ENCODE assay signal across 8 mouse cellular contexts in the genomic region with DNA sequence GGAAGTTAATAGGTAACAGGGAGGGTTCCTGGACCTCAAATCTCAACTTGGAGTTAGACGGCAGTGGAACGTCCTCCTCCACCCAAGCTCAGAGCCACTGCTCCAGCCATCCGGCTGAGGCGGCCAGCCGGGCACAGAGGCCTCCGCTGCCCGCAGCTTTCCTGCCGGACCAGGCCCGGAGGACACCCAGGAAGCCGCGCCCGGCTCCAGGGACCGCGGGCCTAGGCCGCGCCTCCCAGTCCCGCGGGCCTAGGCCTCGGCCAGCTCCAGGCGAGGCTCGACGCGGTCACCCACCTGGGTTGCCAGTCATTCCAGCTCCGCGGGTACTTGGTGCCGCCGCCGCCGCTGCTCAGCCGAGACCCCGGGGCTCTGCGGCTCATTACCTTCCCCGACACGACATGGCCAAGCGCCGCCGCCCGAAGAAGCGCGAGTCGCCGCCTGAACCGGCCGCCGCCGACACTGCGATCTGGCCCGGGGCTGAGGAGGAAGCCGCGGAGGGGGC. TPM values are rescaled to one million over a fixed set of nuclear protein-coding genes. Genes with fewer than 3 reads are reported as not detected.
A peak's percentile ranks its signal among the peaks of the same experiment; 100 is the strongest.
DNase-seq lines count a peak whose midpoint lies in the region; ATAC-seq and TF ChIP-seq lines count a peak whose summit lies in the region.

No protein-coding gene starts in this region.

- no peaks in the 10 kb centered on the region for H3K36me3 ChIP-seq in heart, embryonic 16.5 days (ENCODE audit: control insufficient read depth, insufficient read depth)
- peaks cover 5% of the 10 kb centered on the region for H3K36me3 ChIP-seq in G1E (replicated peaks)
- no peaks in the 10 kb centered on the region for H3K36me3 ChIP-seq in limb, embryonic 11.5 days (ENCODE audit: control insufficient read depth, insufficient read depth, low read length)
- H3K36me3 ChIP-seq in neural tube, embryonic 12.5 days: no peaks in the 10 kb centered on the region

- peak overlapping the region; percentile 98 for H3K27ac ChIP-seq in heart, embryonic 16.5 days (ENCODE audit: low read length)
- H3K27ac ChIP-seq in limb, embryonic 11.5 days (replicated peaks; ENCODE audit: low read depth, low read length): peak overlapping the region; percentile 90
- H3K27ac ChIP-seq in neural tube, embryonic 12.5 days: peak overlapping the region; percentile 82

- peak; percentile 16 for ATAC-seq in heart, embryonic 16.5 days (replicated peaks; ENCODE audit: extremely low read depth, insufficient read depth, low FRiP score)
- no peak for ATAC-seq in G1E (ENCODE audit: extremely low read depth, insufficient number of reproducible peaks, low FRiP score, poor library complexity, severe bottlenecking)
- ATAC-seq in erythroblast, adult 5-6 weeks (replicated peaks; ENCODE audit: low FRiP score, poor library complexity, severe bottlenecking): peak; percentile 30
- peak; percentile 41; the same call in 1 of the 2 replicates for ATAC-seq in limb, embryonic 11.5 days (ENCODE audit: insufficient number of reproducible peaks, low FRiP score, low TSS enrichment, low read depth)
- ATAC-seq in neural tube, embryonic 12.5 days (ENCODE audit: low FRiP score, low read depth): peak; percentile 69

- peaks cover 6% of the 10 kb centered on the region; the same call in 1 of the 2 replicates for H3K4me1 ChIP-seq in heart, embryonic 16.5 days (ENCODE audit: control insufficient read depth, insufficient read depth, low read length)
- H3K4me1 ChIP-seq in G1E (ENCODE audit: insufficient read depth, low read depth, low read length): peaks cover 26% of the 10 kb centered on the region
- peaks cover 6% of the 10 kb centered on the region; the same call in 1 of the 2 replicates for H3K4me1 ChIP-seq in limb, embryonic 11.5 days (ENCODE audit: control insufficient read depth, insufficient read depth, low read length)
- H3K4me1 ChIP-seq in neural tube, embryonic 12.5 days: peaks cover 14% of the 10 kb centered on the region

- peak overlapping the region; percentile 89 for H3K4me3 ChIP-seq in heart, embryonic 16.5 days (ENCODE audit: low read length)
- peak overlapping the region; percentile 89 for H3K4me3 ChIP-seq in G1E (ENCODE audit: low read depth, low read length)
- H3K4me3 ChIP-seq in limb, embryonic 11.5 days (ENCODE audit: low read depth, low read length): peak overlapping the region; percentile 93
- H3K4me3 ChIP-seq in neural tube, embryonic 12.5 days: peak overlapping the region; percentile 95

- no peak for DNase-seq in heart, postnatal 14 days
- DNase-seq in G1E (ENCODE audit: low spot score): peak; percentile 42
- DNase-seq in limb, embryonic 11.5 days (ENCODE audit: low spot score): no peak
- DNase-seq in spleen, postnatal 4 days (ENCODE audit: low spot score in 2 of 2): no peak
- DNase-seq in adrenal gland, adult 8-10 months: no peak

- H3K27me3 ChIP-seq in heart, embryonic 16.5 days (ENCODE audit: control insufficient read depth, insufficient read depth, low read length): no peaks in the 10 kb centered on the region
- 0 out of 2 replicates have a peak, but pooled peaks cover under 1% of the 10 kb centered on the region for H3K27me3 ChIP-seq in G1E (ENCODE audit: insufficient read depth, low read length)
- no peaks in the 10 kb centered on the region for H3K27me3 ChIP-seq in limb, embryonic 11.5 days (ENCODE audit: control insufficient read depth, insufficient read depth, low read length)
- no peaks in the 10 kb centered on the region for H3K27me3 ChIP-seq in neural tube, embryonic 12.5 days (replicated peaks)

- H3K9ac ChIP-seq in heart, embryonic 16.5 days (ENCODE audit: low read length): peak overlapping the region; percentile 99
- peak overlapping the region; percentile 93 for H3K9ac ChIP-seq in limb, embryonic 11.5 days (ENCODE audit: low read length)
- peak overlapping the region; percentile 96 for H3K9ac ChIP-seq in neural tube, embryonic 12.5 days

- intact Hi-C loops in heart, postnatal 14 days (cut with DNase I): no loop called here

- TF ChIP-seq CTCF in G1E (IDR thresholded peaks at IDR 0.05; ENCODE audit: low read depth, low read length): no peak

- peak overlapping the region; percentile 67 for H3K4me2 ChIP-seq in heart, embryonic 16.5 days (ENCODE audit: low read depth, low read length)
- peak overlapping the region; percentile 73 for H3K4me2 ChIP-seq in limb, embryonic 11.5 days (ENCODE audit: low read depth, severe bottlenecking)
- peak overlapping the region; percentile 65 for H3K4me2 ChIP-seq in neural tube, embryonic 12.5 days (replicated peaks)

- WGBS in heart, embryonic 16.5 days: under 1% methylated on average over 50 of the region's 50 CpGs
- under 1% methylated on average over 50 of the region's 50 CpGs for WGBS in limb, embryonic 11.5 days
- WGBS in neural tube, embryonic 12.5 days: under 1% methylated on average over 50 of the region's 50 CpGs

- no peaks in the 10 kb centered on the region for H3K9me3 ChIP-seq in heart, embryonic 16.5 days (replicated peaks; ENCODE audit: control insufficient read depth, low read length)
- no peaks in the 10 kb centered on the region for H3K9me3 ChIP-seq in G1E (replicated peaks)
- H3K9me3 ChIP-seq in limb, embryonic 11.5 days (ENCODE audit: control insufficient read depth, low read length): no peaks in the 10 kb centered on the region; the same call in 1 of the 2 replicates
- H3K9me3 ChIP-seq in neural tube, embryonic 12.5 days: no peaks in the 10 kb centered on the region

RNA-seq across cellular contexts. Expression of a gene that starts 0.5 kb away (rescaled TPM):
- polyA plus RNA-seq in heart, embryonic 16.5 days (2015; fragmentation: Nextera tagmentation; extraction: Ambion mirVana): 13.9 and 14.9 TPM in 2 replicates
- total RNA-seq in heart, postnatal 14 days (2021): 10 to 100 TPM; 52.8 to 53.8 TPM
- total RNA-seq in G1E (2014; fragmentation: Nextera tagmentation): 121 and 138 TPM in 2 replicates
- 49.8 and 53.5 TPM in 2 replicates for total RNA-seq in G1E (2017)
- polyA plus RNA-seq in G1E (2012): 19.9 and 24.2 TPM in 2 replicates
- total RNA-seq in erythroblast, adult 5-6 weeks (2015; ENCODE audit: low replicate concordance): 11.1 and 26.3 TPM in 2 replicates
- 14.5 and 16.7 TPM in 2 replicates for total RNA-seq in erythroblast, adult 5-6 weeks (2017; ENCODE audit: low replicate concordance)
- 20.4 and 20.9 TPM in 2 replicates for polyA plus RNA-seq in limb, embryonic 11.5 days (2014; fragmentation: Nextera tagmentation; extraction: Ambion mirVana)
- 18.8 and 24.6 TPM in 2 replicates for polyA plus RNA-seq in neural tube, embryonic 12.5 days (2016; fragmentation: Nextera tagmentation; extraction: Ambion mirVana)
- 10 to 100 TPM; 50.3 to 75.5 (median 58.2) TPM for total RNA-seq in adrenal gland, adult 8-10 months (2022)
